Mouse (Mus musculus): Measurements from ENCODE around the gene Pyy. TPM values are rescaled to one million over a fixed set of nuclear protein-coding genes. Genes with fewer than 3 reads are reported as not detected.

Pyy gene
- total RNA-seq, 2 experiments from 2014 or later: not detected

Other genes starting within 250 kb of the Pyy start
- gene Meox1, start 213.5 kb downstream of the Pyy start, total RNA-seq (2021): 1 to 10 TPM; 2.1 to 2.4 TPM
- gene Sost, start 140.8 kb downstream of the Pyy start, total RNA-seq (2021): not detected
- gene Cfap97d1, start 123.6 kb downstream of the Pyy start, total RNA-seq (2021): not detected
- 100 to 1,000 TPM; 191 to 205 TPM for gene Dusp3, start 120.8 kb downstream of the Pyy start, total RNA-seq (2021)
- gene Mpp3, start 79.4 kb downstream of the Pyy start, total RNA-seq (2021): 10 to 100 TPM; 50.3 to 52.0 TPM
- gene Cd300lg, start 66.3 kb downstream of the Pyy start, total RNA-seq (2021): not detected
- gene Mpp2, start 19.3 kb downstream of the Pyy start, total RNA-seq (2021): 100 to 1,000 TPM; 152 to 155 TPM
- not detected for gene Ppy, start 6.5 kb downstream of the Pyy start, total RNA-seq (2021)
- gene Nags, start 37.7 kb upstream of the Pyy start, total RNA-seq (2021): not detected
- 10 to 100 TPM; 27.0 to 30.3 TPM for gene Tmem101, start 48.6 kb upstream of the Pyy start, total RNA-seq (2021)
- gene Lsm12, start 77.5 kb upstream of the Pyy start, total RNA-seq (2021): 10 to 100 TPM; 60.5 to 65.2 TPM
- gene G6pc3, start 81.8 kb upstream of the Pyy start, total RNA-seq (2021): 10 to 100 TPM; 45.5 to 49.1 TPM
- 100 to 1,000 TPM; 194 to 197 TPM for gene Hdac5, start 122.3 kb upstream of the Pyy start, total RNA-seq (2021)
- gene BC030867, start 141.1 kb upstream of the Pyy start, total RNA-seq (2021): under 1 TPM; 0.46 to 0.63 TPM
- gene Asb16, start 160.9 kb upstream of the Pyy start, total RNA-seq (2021): under 1 TPM; 0.59 to 0.72 TPM
- gene Tmub2, start 177.1 kb upstream of the Pyy start, total RNA-seq (2021): 10 to 100 TPM; 66.1 to 69.5 TPM
- gene Atxn7l3, start 188.8 kb upstream of the Pyy start, total RNA-seq (2021): 100 to 1,000 TPM; 180 to 196 TPM
- gene Ubtf, start 211.9 kb upstream of the Pyy start, total RNA-seq (2021): 100 to 1,000 TPM; 104 to 108 TPM